Mouse (Mus musculus): ENCODE results near the gene Wdfy1.

The Wdfy1 gene

GRCm38 (mm10) chr1:79775927-79776458 is at the start of gene Wdfy1, which contains the start of gene Mrpl44:
Wdfy1 (minus strand) TSS chr1:79776143.
Mrpl44 (plus strand) TSS chr1:79776018.
- peak; percentile 91 to 99 for DNase-seq (ENCODE audit: low spot score in 2 of 2)

GRCm38 (mm10) chr1:79823951-79824633 is 48.1 kb upstream of the Wdfy1 start:
- DNase-seq (ENCODE audit: low spot score in 2 of 2) = no peak

GRCm38 (mm10) chr1:79822806-79823525 is 47.0 kb upstream of the Wdfy1 start:
- peak in 1 of 2 experiments; percentile 30 for DNase-seq (ENCODE audit: low spot score in 2 of 2)

DNA sequence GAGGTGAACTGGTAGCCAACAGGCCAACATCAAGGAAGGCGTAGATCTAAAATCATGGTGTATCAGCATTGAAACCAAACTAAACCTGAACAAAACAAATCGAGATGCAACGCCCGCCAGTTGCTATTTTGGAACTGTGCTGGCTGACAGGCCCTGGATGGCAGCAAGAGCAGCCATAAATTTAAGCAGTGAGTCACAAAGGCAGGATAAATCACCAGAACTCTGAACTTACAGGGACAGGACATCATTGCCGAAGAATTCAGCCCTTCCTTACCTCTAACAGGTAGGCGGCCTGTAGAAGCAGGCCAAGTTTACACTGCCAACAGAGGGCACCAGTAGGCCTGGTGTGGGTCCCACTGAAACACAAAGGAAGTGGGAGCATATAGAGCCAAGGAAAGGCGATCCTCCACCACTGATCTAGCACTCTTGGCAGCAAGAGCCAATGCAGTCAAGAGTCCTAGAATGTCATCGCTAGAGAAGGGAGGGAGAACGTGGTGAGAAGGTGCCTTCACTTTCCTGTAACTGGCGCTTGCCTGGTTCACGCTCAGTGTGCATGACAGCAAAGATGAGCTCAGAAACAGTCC is 43.4 kb upstream of the Wdfy1 start:
- DNase-seq (ENCODE audit: low spot score in 2 of 2) = no peak

DNA sequence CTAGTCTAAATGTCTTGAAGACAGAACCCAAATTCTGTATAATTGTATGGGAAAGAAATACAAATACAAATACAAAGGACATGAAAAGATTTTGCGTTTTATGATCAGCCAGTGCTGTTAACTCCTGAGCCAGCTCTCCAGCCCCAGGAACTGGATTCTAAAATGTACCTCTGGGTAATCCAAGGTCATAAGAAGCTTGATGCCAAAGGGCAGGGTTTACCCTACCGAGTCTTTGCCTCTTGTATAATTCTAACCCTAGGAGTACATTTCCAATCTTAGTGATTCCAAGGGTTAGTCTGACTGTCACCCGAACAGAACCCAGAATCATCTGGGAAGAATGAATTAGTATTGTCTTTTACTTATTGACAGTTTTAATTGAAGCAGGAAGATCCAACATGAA is 39.5 kb upstream of the Wdfy1 start:
- DNase-seq (ENCODE audit: low spot score in 2 of 2) = no peak

- DNase-seq (ENCODE audit: low spot score in 2 of 2) = no peak
Observed at GRCm38 (mm10) chr1:79809447-79809846, 33.5 kb upstream of the Wdfy1 start.

DNA sequence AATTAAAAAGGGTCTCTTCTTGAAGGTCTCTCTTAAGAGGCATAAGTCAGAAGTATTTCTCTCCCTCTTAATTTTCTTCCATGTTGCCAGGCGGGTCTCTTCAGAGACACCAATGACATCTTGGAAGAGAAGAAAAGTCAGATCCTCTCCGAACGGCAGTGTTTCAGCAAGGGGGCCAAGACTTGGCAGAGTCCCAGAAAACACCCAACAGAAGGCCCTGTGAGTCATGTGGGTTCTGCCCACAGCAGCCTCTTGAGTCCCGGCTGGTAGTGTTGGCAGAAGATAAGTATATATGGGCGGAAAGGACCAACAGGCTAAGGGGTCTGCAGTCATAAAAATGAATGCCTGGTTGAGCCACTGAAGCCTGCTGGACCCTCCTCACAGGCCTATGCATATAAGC is 30.9 kb upstream of the Wdfy1 start:
- no peak for DNase-seq (ENCODE audit: low spot score in 2 of 2)

DNA sequence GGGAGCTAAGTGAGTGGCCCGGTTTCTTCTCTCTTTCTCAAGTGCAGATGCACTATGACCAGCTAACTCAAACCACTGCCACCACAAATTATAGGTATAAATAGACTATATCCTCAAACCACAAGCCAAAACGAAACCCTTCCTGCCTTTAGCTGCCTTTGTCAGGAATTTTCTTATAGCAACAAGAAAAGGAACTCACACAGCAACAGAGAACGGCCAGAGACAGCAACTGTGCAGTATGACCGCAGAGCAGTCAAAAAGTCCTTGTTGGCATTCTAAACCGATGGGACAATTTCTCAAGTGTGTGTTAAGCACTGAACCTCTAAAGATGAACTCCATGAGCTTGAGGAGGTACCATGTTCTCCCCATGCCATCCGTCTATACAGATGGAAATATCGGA is 27.7 kb upstream of the Wdfy1 start:
- DNase-seq (ENCODE audit: low spot score in 2 of 2) = no peak

DNA sequence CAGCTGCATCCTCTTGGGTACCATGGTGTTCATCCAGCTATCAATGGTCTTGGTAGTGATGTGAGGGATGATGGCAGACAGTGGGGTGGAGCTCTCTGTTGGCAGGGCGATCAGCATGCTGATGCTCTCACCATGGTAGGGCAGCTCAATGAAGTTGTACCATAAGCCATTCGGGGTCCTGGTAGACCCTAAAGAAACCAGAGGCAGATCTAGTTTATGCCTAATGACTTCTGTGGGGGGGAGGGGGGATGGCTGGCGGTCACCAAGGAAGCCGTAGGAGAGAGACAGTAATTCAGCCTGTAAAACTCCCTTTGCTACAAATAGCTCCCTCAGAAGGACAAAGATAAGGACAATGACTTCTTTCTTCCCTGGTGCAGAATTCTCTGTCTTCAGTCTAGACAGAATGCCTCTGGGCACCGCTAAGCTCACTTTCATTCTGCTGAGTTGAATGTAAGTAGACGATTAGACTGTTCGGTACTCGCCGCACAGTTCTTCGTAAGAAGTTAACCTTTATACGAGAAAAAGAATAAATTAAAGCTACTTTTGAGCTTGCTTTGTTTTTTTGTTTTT is 27.0 kb upstream of the Wdfy1 start:
- DNase-seq (ENCODE audit: low spot score in 2 of 2) = no peak

GRCm38 (mm10) chr1:79797084-79797483 is 21.1 kb upstream of the Wdfy1 start:
- no peak for DNase-seq (ENCODE audit: low spot score in 2 of 2)

DNA sequence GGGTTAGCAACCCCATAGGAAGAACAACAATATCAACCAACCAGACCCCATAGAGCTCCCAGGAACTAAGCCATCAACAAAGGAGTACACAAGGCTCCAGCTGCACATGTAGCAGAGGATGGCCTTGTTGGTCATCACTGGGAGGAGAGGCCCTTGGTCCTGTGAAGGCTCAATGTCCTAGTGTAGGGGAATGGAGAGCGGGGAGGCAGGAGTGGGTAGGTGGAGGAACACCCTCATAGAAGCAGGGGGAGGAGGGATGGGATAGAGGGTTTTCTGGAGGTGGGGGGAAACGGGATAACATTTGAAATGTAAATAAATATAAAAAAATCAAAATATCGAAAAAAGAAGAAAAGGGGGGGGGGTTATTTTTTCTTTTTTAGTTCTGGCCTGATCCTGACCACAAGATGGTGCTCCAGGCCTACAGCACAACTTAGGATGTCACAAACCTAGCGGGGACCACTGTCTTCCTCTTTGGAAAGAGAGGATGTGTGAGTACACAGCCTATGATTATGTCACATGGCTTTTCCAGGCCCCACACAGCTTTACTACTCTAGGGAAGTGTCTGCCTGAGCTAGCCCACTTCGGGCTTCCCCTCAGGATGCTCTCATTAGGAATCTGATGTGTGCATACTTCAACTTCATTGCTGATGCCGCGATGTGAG is 10.5 kb upstream of the Wdfy1 start:
- peak in 1 of 2 experiments; percentile 44 for DNase-seq (ENCODE audit: low spot score in 2 of 2)

- no peak for DNase-seq (ENCODE audit: low spot score in 2 of 2)
Observed at GRCm38 (mm10) chr1:79782433-79782832, 6.5 kb upstream of the Wdfy1 start.

- DNase-seq (ENCODE audit: low spot score in 2 of 2) = no peak
Observed at GRCm38 (mm10) chr1:79778011-79778410, 2.1 kb upstream of the Wdfy1 start.

GRCm38 (mm10) chr1:79774164-79774780 is 1.7 kb downstream of the Wdfy1 start:
- DNase-seq (ENCODE audit: low spot score in 2 of 2) = no peak

GRCm38 (mm10) chr1:79768231-79768630 is 7.7 kb downstream of the Wdfy1 start:
- no peak for DNase-seq (ENCODE audit: low spot score in 2 of 2)

- DNase-seq (ENCODE audit: low spot score in 2 of 2) = no peak
Observed at GRCm38 (mm10) chr1:79764483-79764882, 11.5 kb downstream of the Wdfy1 start.

GRCm38 (mm10) chr1:79764031-79764430 is 11.9 kb downstream of the Wdfy1 start:
- no peak for DNase-seq (ENCODE audit: low spot score in 2 of 2)

- DNase-seq (ENCODE audit: low spot score in 2 of 2) = no peak
Observed at GRCm38 (mm10) chr1:79762282-79763250, 13.4 kb downstream of the Wdfy1 start.

GRCm38 (mm10) chr1:79761917-79762271 is 14.0 kb downstream of the Wdfy1 start:
- no peak for DNase-seq (ENCODE audit: low spot score in 2 of 2)

All from left cerebral cortex, adult 9 months (tissue).